Mouse (Mus musculus): ENCODE measurements around the gene Ablim1.

DNA sequence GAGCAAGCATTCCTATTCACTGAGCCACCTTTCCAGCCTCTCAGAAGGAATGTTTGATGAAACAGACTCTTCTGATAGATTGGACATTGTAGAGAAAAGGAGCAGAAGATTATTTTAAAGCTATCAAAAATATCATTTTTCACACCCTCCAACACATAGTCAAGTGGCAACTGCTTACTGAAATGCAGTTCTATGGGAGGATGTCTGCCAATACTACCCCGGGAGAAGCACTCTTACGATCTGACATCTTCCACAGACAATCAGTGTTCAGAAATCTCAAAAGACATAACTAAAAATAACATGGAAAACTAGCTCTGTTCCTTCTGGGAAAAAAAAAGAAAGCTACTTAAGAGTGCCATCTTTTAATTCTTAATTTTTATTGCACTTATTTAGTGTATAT is 149.8 kb downstream of the Ablim1 start:
- TF ChIP-seq CTCF (IDR thresholded peaks at IDR 0.05; ENCODE audit: low read depth) (no peak), EP300 (optimal IDR thresholded peaks at IDR 0.05) (no peak)

Measured in stomach, postnatal 0 days (tissue).